Mouse (Mus musculus): ENCODE results near the gene Eno3. TPM values are rescaled to one million over a fixed set of nuclear protein-coding genes. Genes with fewer than 3 reads are reported as not detected.

Gene Eno3
- 12.8 and 13.5 TPM in 2 replicates for polyA plus RNA-seq (2015; fragmentation: Nextera tagmentation; extraction: Ambion mirVana)

DNA sequence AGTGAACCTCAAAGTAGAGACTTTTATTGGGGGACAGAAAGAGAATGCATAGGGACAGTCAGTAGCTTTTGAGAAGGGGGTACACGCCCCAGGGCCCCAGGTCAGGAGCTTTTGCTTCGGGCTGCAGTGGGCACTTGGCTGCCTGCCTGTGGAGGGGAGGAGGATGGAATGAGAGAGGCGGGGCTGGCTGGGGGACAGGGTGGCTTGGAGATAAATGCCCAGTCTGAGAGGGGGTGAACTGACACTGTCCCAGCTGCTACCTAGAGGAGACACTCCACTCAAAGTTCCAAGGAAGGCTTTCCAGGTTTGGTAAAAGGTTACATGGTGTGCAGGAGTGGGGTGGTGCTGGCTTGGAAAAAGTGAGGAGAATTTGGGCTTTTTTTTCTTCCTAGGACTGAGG is at the start of gene Eno3:
Gene Eno3, plus strand, starts transcription at position 239 of the 400 bp plus-strand sequence.
- WGBS = 16% methylated on average over 3 of the region's 3 CpGs
- Histone ChIP-seq H3K4me2 (ENCODE audit: low read depth, low read length) (peak within 1 kb of the TSS; percentile 94), H3K9me3 (ENCODE audit: control insufficient read depth, low read length) (no peaks in the 10 kb centered on the region), H3K9ac (ENCODE audit: low read depth, low read length) (peak within 1 kb of the TSS; percentile 100), H3K4me1 (ENCODE audit: control insufficient read depth, insufficient read depth, low read length) (peaks cover 39% of the 10 kb centered on the region), H3K27ac (ENCODE audit: low read length) (peak within 1 kb of the TSS; percentile 100), H3K4me3 (ENCODE audit: low read length) (peak within 1 kb of the TSS; percentile 99), H3K36me3 (ENCODE audit: control insufficient read depth, insufficient read depth, low read length) (no peaks in the 10 kb centered on the region), H3K27me3 (replicated peaks; ENCODE audit: control insufficient read depth, insufficient read depth, low read length) (no peaks in the 10 kb centered on the region)
- no peak for ATAC-seq

DNA sequence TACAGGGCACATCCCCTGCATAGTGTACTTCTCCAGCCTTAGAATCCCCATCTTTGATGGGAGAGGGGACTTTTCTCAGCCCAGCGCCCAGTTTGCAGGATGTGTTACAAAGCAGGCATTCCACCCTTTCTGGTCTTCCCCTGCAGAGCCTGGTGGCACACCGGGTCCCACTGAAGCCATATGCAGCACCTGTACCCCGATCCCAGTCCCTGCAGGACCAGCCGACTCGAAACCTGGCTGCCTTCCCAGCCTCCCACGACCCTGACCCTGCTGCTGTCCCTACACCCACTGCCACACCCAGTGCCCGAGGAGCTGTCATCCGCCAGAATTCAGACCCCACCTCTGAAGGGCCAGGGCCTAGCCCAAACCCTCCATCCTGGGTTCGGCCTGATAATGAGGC is 49.4 kb upstream of the Eno3 start:
- Histone ChIP-seq H3K9ac (ENCODE audit: low read depth, low read length) (no peak overlapping the region), H3K4me2 (ENCODE audit: low read depth, low read length) (no peak overlapping the region), H3K36me3 (ENCODE audit: control insufficient read depth, insufficient read depth, low read length) (peaks cover 30% of the 10 kb centered on the region)

DNA sequence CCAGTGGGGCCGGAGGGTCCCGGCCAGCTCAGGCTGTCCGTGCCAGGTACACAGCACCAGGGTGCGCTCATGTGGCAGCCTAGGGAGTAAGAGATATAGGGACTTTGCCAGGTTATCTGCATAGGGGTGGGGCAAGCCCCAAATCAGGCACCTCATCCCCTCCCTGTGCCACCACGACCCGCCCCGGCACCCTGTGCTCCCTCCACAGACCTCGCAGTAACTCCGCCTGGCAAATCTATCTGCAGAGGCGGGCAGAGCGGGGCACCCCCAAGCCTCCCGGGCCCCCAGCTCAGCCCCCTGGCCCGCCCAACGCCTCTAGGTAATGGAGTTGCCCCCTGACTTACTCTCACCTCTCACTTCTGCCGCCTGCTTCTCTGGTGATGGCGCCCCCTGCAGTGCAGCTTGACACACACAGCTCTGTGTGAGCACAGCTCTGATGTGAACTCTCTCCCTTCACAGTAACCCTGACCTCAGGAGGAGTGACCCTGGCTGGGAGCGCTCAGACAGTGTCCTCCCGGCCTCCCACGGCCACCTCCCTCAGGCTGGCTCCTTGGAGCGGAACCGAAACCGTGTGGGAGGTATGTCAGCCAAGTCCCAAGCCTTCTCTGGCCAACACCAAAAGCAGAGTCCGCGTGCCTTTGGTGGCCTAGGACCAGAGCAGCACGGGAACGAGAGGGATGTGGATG is 48.5 kb upstream of the Eno3 start:
- H3K36me3 ChIP-seq (ENCODE audit: control insufficient read depth, insufficient read depth, low read length) = peaks cover 31% of the 10 kb centered on the region
- no peaks in the 10 kb centered on the region for H3K27me3 ChIP-seq (replicated peaks; ENCODE audit: control insufficient read depth, insufficient read depth, low read length)
- no peaks in the 10 kb centered on the region for H3K9me3 ChIP-seq (ENCODE audit: control insufficient read depth, low read length)
- no peak for ATAC-seq
- H3K27ac ChIP-seq (ENCODE audit: low read length) = no peak overlapping the region
- H3K9ac ChIP-seq (ENCODE audit: low read depth, low read length) = no peak overlapping the region
- H3K4me3 ChIP-seq (ENCODE audit: low read length) = no peak overlapping the region
- 0 out of 2 replicates have a peak, but pooled peaks cover 2% of the 10 kb centered on the region for H3K4me1 ChIP-seq (ENCODE audit: control insufficient read depth, insufficient read depth, low read length)
- H3K4me2 ChIP-seq (ENCODE audit: low read depth, low read length) = no peak overlapping the region
- WGBS = 88% methylated on average over 26 of the region's 26 CpGs

More for the DNA sequence above, 49.4 kb upstream of the Eno3 start:
- Histone ChIP-seq H3K27me3 (replicated peaks; ENCODE audit: control insufficient read depth, insufficient read depth, low read length) (no peaks in the 10 kb centered on the region), H3K4me1 (ENCODE audit: control insufficient read depth, insufficient read depth, low read length) (0 out of 2 replicates have a peak, but pooled peaks cover 2% of the 10 kb centered on the region), H3K9me3 (ENCODE audit: control insufficient read depth, low read length) (no peaks in the 10 kb centered on the region), H3K27ac (ENCODE audit: low read length) (no peak overlapping the region), H3K4me3 (ENCODE audit: low read length) (no peak overlapping the region)
- 89% methylated on average over 9 of the region's 9 CpGs for WGBS
- no peak for ATAC-seq

DNA sequence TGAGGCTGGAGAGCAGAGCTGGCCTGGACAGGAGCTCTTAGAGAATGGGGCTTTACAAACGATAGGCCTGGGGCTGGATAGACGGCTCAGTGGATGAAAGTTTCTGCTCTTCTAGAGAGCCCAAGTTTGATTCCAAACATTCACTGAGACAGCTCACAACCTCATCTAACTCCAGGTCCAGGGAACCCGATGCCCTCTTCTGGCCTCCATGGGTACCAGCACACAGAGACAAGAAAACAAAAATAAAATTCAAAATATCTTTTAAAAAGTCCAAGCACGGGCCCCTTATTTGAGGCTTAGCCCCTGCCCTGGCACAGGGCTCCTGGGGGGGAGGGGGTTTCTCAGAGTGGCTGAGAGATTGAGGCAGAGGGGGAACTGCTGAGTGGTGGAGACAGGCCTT is 46.2 kb upstream of the Eno3 start:
- Histone ChIP-seq H3K9me3 (ENCODE audit: control insufficient read depth, low read length) (no peaks in the 10 kb centered on the region), H3K4me1 (ENCODE audit: control insufficient read depth, insufficient read depth, low read length) (peaks cover 3% of the 10 kb centered on the region; the same call in 1 of the 2 replicates), H3K9ac (ENCODE audit: low read depth, low read length) (no peak overlapping the region), H3K27ac (ENCODE audit: low read length) (no peak overlapping the region), H3K36me3 (ENCODE audit: control insufficient read depth, insufficient read depth, low read length) (peaks cover 27% of the 10 kb centered on the region), H3K4me2 (ENCODE audit: low read depth, low read length) (no peak overlapping the region), H3K27me3 (replicated peaks; ENCODE audit: control insufficient read depth, insufficient read depth, low read length) (no peaks in the 10 kb centered on the region), H3K4me3 (ENCODE audit: low read length) (no peak overlapping the region)
- no peak for ATAC-seq
- 88% methylated on average over 4 of the region's 4 CpGs for WGBS

DNA sequence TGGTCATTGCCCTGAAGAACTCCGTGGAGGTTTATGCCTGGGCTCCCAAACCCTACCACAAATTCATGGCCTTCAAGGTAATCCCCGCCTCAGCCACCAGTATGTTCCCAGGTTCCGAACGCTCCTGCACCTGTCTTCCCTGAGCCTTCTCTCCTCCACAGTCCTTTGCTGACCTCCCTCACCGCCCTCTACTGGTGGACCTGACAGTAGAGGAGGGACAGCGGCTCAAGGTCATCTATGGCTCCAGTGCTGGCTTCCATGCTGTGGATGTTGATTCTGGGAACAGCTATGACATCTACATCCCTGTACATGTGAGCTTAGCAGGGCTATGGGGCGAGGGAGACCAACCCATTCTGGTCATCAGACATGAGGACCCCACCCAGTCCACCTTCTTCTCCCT is 44.5 kb upstream of the Eno3 start:
- Histone ChIP-seq H3K27me3 (replicated peaks; ENCODE audit: control insufficient read depth, insufficient read depth, low read length) (no peaks in the 10 kb centered on the region), H3K36me3 (ENCODE audit: control insufficient read depth, insufficient read depth, low read length) (peaks cover 22% of the 10 kb centered on the region), H3K4me1 (ENCODE audit: control insufficient read depth, insufficient read depth, low read length) (peaks cover 3% of the 10 kb centered on the region; the same call in 1 of the 2 replicates), H3K4me3 (ENCODE audit: low read length) (no peak overlapping the region), H3K9me3 (ENCODE audit: control insufficient read depth, low read length) (no peaks in the 10 kb centered on the region), H3K4me2 (ENCODE audit: low read depth, low read length) (no peak overlapping the region), H3K9ac (ENCODE audit: low read depth, low read length) (no peak overlapping the region), H3K27ac (ENCODE audit: low read length) (no peak overlapping the region)
- ATAC-seq = no peak
- WGBS = 80% methylated on average over 7 of the region's 7 CpGs

DNA sequence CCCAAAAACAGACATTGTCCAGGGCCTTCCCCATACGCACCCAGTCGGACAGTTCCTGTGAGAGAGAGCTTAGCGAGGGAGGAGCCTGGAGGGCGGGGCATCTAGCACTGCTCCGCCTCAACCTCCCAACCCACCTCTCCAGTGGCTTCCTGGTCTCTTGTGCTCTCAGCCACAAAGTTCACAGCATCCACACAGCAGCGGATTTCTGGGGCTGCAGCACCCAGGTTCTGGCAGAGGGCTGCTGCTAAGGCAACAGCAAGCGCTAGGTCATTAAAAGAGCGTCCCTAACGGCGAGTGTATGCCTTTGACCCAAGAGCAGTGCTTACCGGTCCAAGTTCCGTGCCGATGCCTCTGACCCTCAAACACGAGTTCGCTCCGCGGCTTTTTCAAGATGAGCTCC is 41.9 kb upstream of the Eno3 start:
- H3K9me3 ChIP-seq (ENCODE audit: control insufficient read depth, low read length) = no peaks in the 10 kb centered on the region
- peaks cover 3% of the 10 kb centered on the region; the same call in 1 of the 2 replicates for H3K4me1 ChIP-seq (ENCODE audit: control insufficient read depth, insufficient read depth, low read length)
- 1% methylated on average over 17 of the region's 17 CpGs for WGBS
- ATAC-seq = peak; percentile 95
- H3K4me2 ChIP-seq (ENCODE audit: low read depth, low read length) = peak overlapping the region; percentile 94
- peak overlapping the region; percentile 66 for H3K9ac ChIP-seq (ENCODE audit: low read depth, low read length)
- H3K27ac ChIP-seq (ENCODE audit: low read length) = peak overlapping the region; percentile 53
- peak overlapping the region; percentile 51 for H3K4me3 ChIP-seq (ENCODE audit: low read length)
- H3K36me3 ChIP-seq (ENCODE audit: control insufficient read depth, insufficient read depth, low read length) = peaks cover 7% of the 10 kb centered on the region
- no peaks in the 10 kb centered on the region for H3K27me3 ChIP-seq (replicated peaks; ENCODE audit: control insufficient read depth, insufficient read depth, low read length)

DNA sequence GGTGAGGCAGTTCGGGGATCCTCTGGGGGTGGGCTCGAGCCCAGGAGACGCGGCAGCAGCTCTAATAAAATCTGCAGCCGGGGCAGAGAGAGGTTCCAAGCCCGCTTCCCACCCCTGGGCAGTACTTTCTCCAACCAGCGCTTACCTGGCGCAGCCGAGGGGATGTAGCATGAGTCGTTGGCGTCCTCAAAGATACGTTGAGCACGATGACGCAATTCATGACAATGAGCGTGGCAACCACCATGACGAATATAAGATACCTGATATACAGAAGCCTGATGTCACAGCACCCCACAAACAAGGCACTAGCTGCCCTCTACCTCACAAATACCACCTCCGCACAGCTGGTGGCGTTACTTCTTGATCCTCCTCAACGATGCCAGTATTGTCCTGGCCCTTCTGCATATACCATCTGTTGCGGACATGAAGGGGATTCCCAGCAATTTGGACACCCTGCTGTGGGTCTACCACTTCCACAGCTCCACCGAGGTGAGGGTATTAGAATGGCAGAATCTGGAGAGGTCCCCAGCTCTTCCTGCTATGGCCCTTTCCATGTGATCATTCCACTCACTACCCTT is 41.4 kb upstream of the Eno3 start, which contains the start of gene 4930544D05Rik:
Gene 4930544D05Rik, plus strand, starts transcription at position 333 of the 578 bp plus-strand sequence.
- Histone ChIP-seq H3K36me3 (ENCODE audit: control insufficient read depth, insufficient read depth, low read length) (peaks cover 7% of the 10 kb centered on the region), H3K9me3 (ENCODE audit: control insufficient read depth, low read length) (no peaks in the 10 kb centered on the region), H3K27me3 (replicated peaks; ENCODE audit: control insufficient read depth, insufficient read depth, low read length) (no peaks in the 10 kb centered on the region), H3K4me3 (ENCODE audit: low read length) (peak within 1 kb of the TSS; percentile 51), H3K9ac (ENCODE audit: low read depth, low read length) (peak within 1 kb of the TSS; percentile 66), H3K4me1 (ENCODE audit: control insufficient read depth, insufficient read depth, low read length) (peaks cover 3% of the 10 kb centered on the region; the same call in 1 of the 2 replicates), H3K4me2 (ENCODE audit: low read depth, low read length) (peak within 1 kb of the TSS; percentile 94), H3K27ac (ENCODE audit: low read length) (peak within 1 kb of the TSS; percentile 53)
- ATAC-seq = peak; percentile 32
- WGBS = 14% methylated on average over 21 of the region's 21 CpGs

DNA sequence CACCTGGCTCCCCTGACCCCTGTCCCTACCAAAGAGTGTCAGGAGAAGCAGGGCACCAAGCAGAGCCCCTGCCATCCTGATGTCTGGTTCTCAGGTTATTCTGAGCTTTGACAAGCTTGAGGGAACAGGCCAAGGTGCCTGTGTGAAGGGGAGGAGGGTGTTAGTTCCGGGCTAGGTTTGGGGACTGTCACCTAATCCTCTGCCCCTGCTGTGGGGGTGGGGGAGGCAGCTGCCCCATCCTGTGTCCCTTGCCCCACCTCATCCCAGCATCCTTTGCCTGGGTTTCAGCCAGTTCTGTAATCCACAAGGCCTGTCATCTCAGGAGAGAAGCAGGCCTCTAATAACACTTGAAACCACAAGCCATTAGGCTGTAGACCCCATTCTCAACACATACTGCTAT is 37.9 kb upstream of the Eno3 start, which contains the start of gene Chrne:
Gene Chrne, minus strand, starts transcription at position 116 of the 400 bp plus-strand sequence.
- WGBS = 75% methylated on average over 1 of the region's 1 CpGs
- no peak for ATAC-seq
- no peak within 1 kb of the TSS for H3K4me2 ChIP-seq (ENCODE audit: low read depth, low read length)
- no peaks in the 10 kb centered on the region for H3K9me3 ChIP-seq (ENCODE audit: control insufficient read depth, low read length)
- no peak within 1 kb of the TSS for H3K9ac ChIP-seq (ENCODE audit: low read depth, low read length)
- H3K4me1 ChIP-seq (ENCODE audit: control insufficient read depth, insufficient read depth, low read length) = peaks cover 10% of the 10 kb centered on the region
- no peaks in the 10 kb centered on the region for H3K27me3 ChIP-seq (replicated peaks; ENCODE audit: control insufficient read depth, insufficient read depth, low read length)
- no peaks in the 10 kb centered on the region for H3K36me3 ChIP-seq (ENCODE audit: control insufficient read depth, insufficient read depth, low read length)
- no peak within 1 kb of the TSS for H3K27ac ChIP-seq (ENCODE audit: low read length)
- no peak within 1 kb of the TSS for H3K4me3 ChIP-seq (ENCODE audit: low read length)

DNA sequence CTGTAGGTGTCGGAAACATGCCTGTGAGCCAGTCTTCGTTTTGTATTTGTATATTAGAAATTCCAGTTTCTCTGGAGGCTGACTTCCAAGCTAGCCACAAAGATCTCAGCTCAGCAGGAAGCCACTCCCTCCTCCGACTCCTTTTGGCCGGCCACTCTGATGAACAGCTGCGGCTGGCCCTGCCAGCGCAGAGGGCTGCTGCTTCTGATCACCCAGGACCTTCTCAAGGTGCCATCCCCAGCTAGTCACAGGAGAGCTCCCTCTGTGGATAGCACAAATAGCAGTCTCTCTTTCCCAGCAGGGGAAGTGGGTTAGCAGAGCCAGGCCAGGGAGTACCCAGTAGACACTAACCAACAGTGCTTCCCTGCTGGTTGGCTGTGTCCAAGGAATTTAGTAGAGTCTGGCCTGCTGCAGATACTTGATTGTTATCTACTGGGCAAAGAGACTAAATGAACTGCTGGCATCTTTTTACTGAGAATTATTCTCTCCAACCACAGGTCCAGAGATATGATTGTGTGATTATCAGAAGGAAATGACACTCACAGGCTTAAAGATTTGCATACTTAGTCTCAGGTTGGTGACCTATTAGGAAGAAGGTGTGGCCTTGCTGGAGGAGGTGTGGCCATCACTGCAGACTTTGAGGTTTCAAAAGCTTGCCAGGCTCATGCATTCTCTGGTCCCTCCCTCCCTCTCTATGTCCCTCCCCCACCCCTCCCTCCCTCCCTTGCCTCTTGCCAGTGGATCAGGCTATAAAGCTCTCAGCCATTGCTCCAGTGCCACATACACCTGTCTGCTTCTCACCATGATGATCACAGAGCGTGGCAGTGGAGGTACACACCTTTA is 34.8 kb upstream of the Eno3 start:
- peak; percentile 71 for ATAC-seq
- H3K4me1 ChIP-seq (ENCODE audit: control insufficient read depth, insufficient read depth, low read length) = peaks cover 7% of the 10 kb centered on the region; the same call in 1 of the 2 replicates
- 0 out of 2 replicates have a peak overlapping the region, but pooled peaks have one; percentile 46 for H3K9ac ChIP-seq (ENCODE audit: low read depth, low read length)
- 29% methylated on average over 7 of the region's 7 CpGs for WGBS
- no peak overlapping the region for H3K4me2 ChIP-seq (ENCODE audit: low read depth, low read length)
- no peak overlapping the region for H3K4me3 ChIP-seq (ENCODE audit: low read length)
- H3K27me3 ChIP-seq (replicated peaks; ENCODE audit: control insufficient read depth, insufficient read depth, low read length) = no peaks in the 10 kb centered on the region
- H3K27ac ChIP-seq (ENCODE audit: low read length) = peak overlapping the region; percentile 63
- H3K36me3 ChIP-seq (ENCODE audit: control insufficient read depth, insufficient read depth, low read length) = no peaks in the 10 kb centered on the region
- H3K9me3 ChIP-seq (ENCODE audit: control insufficient read depth, low read length) = no peaks in the 10 kb centered on the region
